Mouse (Mus musculus) myocyte (in vitro differentiated cells): Measurements from ENCODE around the gene Synpr. TPM values are rescaled to one million over a fixed set of nuclear protein-coding genes. Genes with fewer than 3 reads are reported as not detected.

ENCODE experiments used
- H3K27me3 ChIP-seq: one replicate; pipeline ENCODE4 v1.6.1; 2011; ENCODE audit not compliant: control insufficient read depth, insufficient read depth, insufficient read length
- H3K36me3 ChIP-seq: one replicate; pipeline ENCODE4 v1.6.1; 2011; ENCODE audit not compliant: control insufficient read depth, insufficient read depth
- H3K4me2 ChIP-seq: one replicate; pipeline ENCODE4 v1.6.1; 2011; ENCODE audit warnings: low read depth, control low read depth
- H3K4me3 ChIP-seq: one replicate; pipeline ENCODE4 v1.5.1; 2011; ENCODE audit warnings: mild to moderate bottlenecking, control low read depth, moderate library complexity
- H3K79me2 ChIP-seq: one replicate; pipeline ENCODE4 v1.6.1; 2011; ENCODE audit not compliant: control insufficient read depth, insufficient read depth
- H3ac ChIP-seq: one replicate; pipeline ENCODE4 v1.6.1; 2011; ENCODE audit not compliant: control insufficient read depth, insufficient read length
- CEBPB ChIP-seq: IDR thresholded peaks from 2 replicates; pipeline ENCODE4 v1.6.1; 2011; ENCODE audit warnings: mild to moderate bottlenecking, moderate library complexity; ENCODE audit not compliant: poor library complexity, insufficient read depth, severe bottlenecking
- E2F4 ChIP-seq: IDR thresholded peaks from one replicate; pipeline ENCODE4 v1.6.1; 2011; ENCODE audit warnings: mild to moderate bottlenecking, control low read depth, moderate library complexity; ENCODE audit not compliant: insufficient read depth
- MAX ChIP-seq: IDR thresholded peaks from one replicate; pipeline ENCODE4 v1.6.1; 2011; ENCODE audit warnings: low read depth, mild to moderate bottlenecking, control low read depth
- MYOD1 ChIP-seq, 3 experiments: IDR thresholded peaks; one replicate each; pipeline ENCODE4 v1.6.1; 2011; ENCODE audit warnings: control low read depth in 2 of 3, low read depth in 2 of 3, mild to moderate bottlenecking in 2 of 3, moderate library complexity in 1 of 3; ENCODE audit not compliant: insufficient read length in 2 of 3, control insufficient read depth in 1 of 3
- MYOG ChIP-seq, 3 experiments: IDR thresholded peaks; one replicate each; pipeline ENCODE4 v1.6.1; 2011; ENCODE audit warnings: control low read depth in 2 of 3, low read depth in 2 of 3, mild to moderate bottlenecking in 2 of 3; ENCODE audit not compliant: insufficient read length in 2 of 3, control insufficient read depth in 1 of 3, insufficient read depth in 1 of 3
- POLR2A ChIP-seq: IDR thresholded peaks from one replicate; pipeline ENCODE4 v1.6.1; 2011; ENCODE audit warnings: low read depth, mild to moderate bottlenecking, control low read depth, moderate library complexity; ENCODE audit not compliant: insufficient read length
- POLR2AphosphoS2 ChIP-seq: IDR thresholded peaks from one replicate; pipeline ENCODE4 v1.6.1; 2011; ENCODE audit warnings: low read depth, control low read depth; ENCODE audit not compliant: insufficient read length
- REST ChIP-seq: IDR thresholded peaks from one replicate; pipeline ENCODE4 v1.6.1; 2011; ENCODE audit warnings: mild to moderate bottlenecking, control low read depth, moderate library complexity; ENCODE audit not compliant: insufficient read depth, insufficient read length
- SRF ChIP-seq: IDR thresholded peaks from one replicate; pipeline ENCODE4 v1.6.1; 2011; ENCODE audit warnings: low read depth; ENCODE audit not compliant: control insufficient read depth, insufficient read length
- TCF12 ChIP-seq: IDR thresholded peaks from one replicate; pipeline ENCODE4 v1.6.1; 2011; ENCODE audit warnings: mild to moderate bottlenecking, control low read depth; ENCODE audit not compliant: poor library complexity, insufficient read depth, severe bottlenecking
- TCF3 ChIP-seq: IDR thresholded peaks from one replicate; pipeline ENCODE4 v1.6.1; 2011; ENCODE audit warnings: low read depth, control low read depth; ENCODE audit not compliant: insufficient read length
- USF1 ChIP-seq: IDR thresholded peaks from one replicate; pipeline ENCODE4 v1.6.1; 2011; ENCODE audit warnings: low read depth, mild to moderate bottlenecking, control low read depth, moderate library complexity
- polyA plus RNA-seq: library from polyadenylated mRNA; unstranded; fragments of >200 nt; fragmentation: generic; extraction: Trizol; gene quantifications from one replicate; pipeline ENCODE4 v1.2.1, GENCODE M21; 2012; ENCODE audit warnings: missing spikeins

The Synpr gene
- polyA plus RNA-seq, 1 experiment = 0.07 TPM

GRCm38 (mm10) chr14:13262406-13262805 lies 22.2 kb upstream of the Synpr start:
- TF ChIP-seq MYOD1 (IDR thresholded peaks at IDR 0.05; ENCODE audit: control insufficient read depth in 1 of 3, insufficient read length in 2 of 3, low read depth in 2 of 3) (no peak), POLR2AphosphoS2 (no peak), E2F4 (no peak), MAX (no peak), REST (no peak), TCF12 (no peak), MYOG (IDR thresholded peaks at IDR 0.05; ENCODE audit: control insufficient read depth in 1 of 3, insufficient read depth in 1 of 3, insufficient read length in 2 of 3, low read depth in 2 of 3) (no peak), CEBPB (no peak), TCF3 (no peak), USF1 (no peak), SRF (no peak), POLR2A (no peak)
- Histone ChIP-seq H3K36me3 (no peaks in the 10 kb centered on the region), H3ac (no peak overlapping the region), H3K4me3 (no peak overlapping the region), H3K27me3 (no peaks in the 10 kb centered on the region), H3K4me2 (no peak overlapping the region), H3K79me2 (no peaks in the 10 kb centered on the region)

- no peaks in the 10 kb centered on the region for H3K27me3 ChIP-seq
- TF ChIP-seq REST = no peak
- no peak for TF ChIP-seq E2F4
- no peak for TF ChIP-seq POLR2A
- no peak for TF ChIP-seq USF1
- no peak for TF ChIP-seq TCF12
- no peak for TF ChIP-seq MYOD1 (IDR thresholded peaks at IDR 0.05; ENCODE audit: control insufficient read depth in 1 of 3, insufficient read length in 2 of 3, low read depth in 2 of 3)
- TF ChIP-seq MYOG (IDR thresholded peaks at IDR 0.05; ENCODE audit: control insufficient read depth in 1 of 3, insufficient read depth in 1 of 3, insufficient read length in 2 of 3, low read depth in 2 of 3) = no peak
- no peak for TF ChIP-seq CEBPB
- TF ChIP-seq SRF = no peak
- TF ChIP-seq POLR2AphosphoS2 = no peak
- no peak for TF ChIP-seq MAX
- H3K4me3 ChIP-seq = no peak overlapping the region
- no peak overlapping the region for H3K4me2 ChIP-seq
- no peak overlapping the region for H3ac ChIP-seq
- no peaks in the 10 kb centered on the region for H3K36me3 ChIP-seq
- no peaks in the 10 kb centered on the region for H3K79me2 ChIP-seq
These were observed 18.2 kb upstream of the Synpr start for GRCm38 (mm10) chr14:13266331-13266730.

- Histone ChIP-seq H3K4me2 (no peak overlapping the region), H3K36me3 (no peaks in the 10 kb centered on the region), H3K79me2 (no peaks in the 10 kb centered on the region), H3K4me3 (no peak overlapping the region), H3K27me3 (no peaks in the 10 kb centered on the region), H3ac (no peak overlapping the region)
- TF ChIP-seq SRF = no peak
- no peak for TF ChIP-seq MAX
- TF ChIP-seq E2F4 = no peak
- TF ChIP-seq POLR2AphosphoS2 = no peak
- no peak for TF ChIP-seq TCF3
- TF ChIP-seq MYOD1 (IDR thresholded peaks at IDR 0.05; ENCODE audit: control insufficient read depth in 1 of 3, insufficient read length in 2 of 3, low read depth in 2 of 3) = no peak
- TF ChIP-seq POLR2A = no peak
- no peak for TF ChIP-seq MYOG (IDR thresholded peaks at IDR 0.05; ENCODE audit: control insufficient read depth in 1 of 3, insufficient read depth in 1 of 3, insufficient read length in 2 of 3, low read depth in 2 of 3)
These were observed 17.4 kb upstream of the Synpr start for GRCm38 (mm10) chr14:13267181-13267580.

GRCm38 (mm10) chr14:13283211-13283610 lies 1.4 kb upstream of the Synpr start:
- no peaks in the 10 kb centered on the region for H3K79me2 ChIP-seq
- TF ChIP-seq POLR2AphosphoS2 = no peak
- TF ChIP-seq MAX = no peak
- no peak for TF ChIP-seq POLR2A
- no peak for TF ChIP-seq MYOG (IDR thresholded peaks at IDR 0.05; ENCODE audit: control insufficient read depth in 1 of 3, insufficient read depth in 1 of 3, insufficient read length in 2 of 3, low read depth in 2 of 3)
- no peak for TF ChIP-seq SRF
- no peak for TF ChIP-seq REST
- no peak for TF ChIP-seq TCF12
- no peak for TF ChIP-seq USF1
- no peak for TF ChIP-seq E2F4
- no peak for TF ChIP-seq MYOD1 (IDR thresholded peaks at IDR 0.05; ENCODE audit: control insufficient read depth in 1 of 3, insufficient read length in 2 of 3, low read depth in 2 of 3)
- H3K27me3 ChIP-seq = no peaks in the 10 kb centered on the region
- H3K36me3 ChIP-seq = no peaks in the 10 kb centered on the region
- H3K4me2 ChIP-seq = no peak overlapping the region
- H3ac ChIP-seq = no peak overlapping the region
- H3K4me3 ChIP-seq = no peak overlapping the region

GRCm38 (mm10) chr14:13284845-13285198 lies 242 bp downstream of the Synpr start:
- TF ChIP-seq REST (no peak), SRF (no peak), MYOD1 (IDR thresholded peaks at IDR 0.05; ENCODE audit: control insufficient read depth in 1 of 3, insufficient read length in 2 of 3, low read depth in 2 of 3) (no peak)
- Histone ChIP-seq H3K27me3 (no peaks in the 10 kb centered on the region), H3ac (no peak overlapping the region), H3K79me2 (no peaks in the 10 kb centered on the region), H3K4me3 (no peak overlapping the region), H3K4me2 (no peak overlapping the region), H3K36me3 (no peaks in the 10 kb centered on the region)
